Mouse (Mus musculus) spleen, adult 2 months (tissue): ENCODE results near the gene Col1a1.

ENCODE experiments used
- CTCF ChIP-seq: fragments of 200-500 bp; IDR thresholded peaks from 2 replicates; pipeline ENCODE4 v1.5.1; 2011; ENCODE audit warnings: mild to moderate bottlenecking, inconsistent platforms; ENCODE audit not compliant: insufficient read depth, insufficient read length, insufficient replicate concordance; ENCODE audit errors: extremely low read depth
- POLR2A ChIP-seq: fragments of 200-500 bp; IDR thresholded peaks from 2 replicates; pipeline ENCODE4 v1.6.1; 2011; ENCODE audit warnings: low read depth, low read length, inconsistent platforms

DNA sequence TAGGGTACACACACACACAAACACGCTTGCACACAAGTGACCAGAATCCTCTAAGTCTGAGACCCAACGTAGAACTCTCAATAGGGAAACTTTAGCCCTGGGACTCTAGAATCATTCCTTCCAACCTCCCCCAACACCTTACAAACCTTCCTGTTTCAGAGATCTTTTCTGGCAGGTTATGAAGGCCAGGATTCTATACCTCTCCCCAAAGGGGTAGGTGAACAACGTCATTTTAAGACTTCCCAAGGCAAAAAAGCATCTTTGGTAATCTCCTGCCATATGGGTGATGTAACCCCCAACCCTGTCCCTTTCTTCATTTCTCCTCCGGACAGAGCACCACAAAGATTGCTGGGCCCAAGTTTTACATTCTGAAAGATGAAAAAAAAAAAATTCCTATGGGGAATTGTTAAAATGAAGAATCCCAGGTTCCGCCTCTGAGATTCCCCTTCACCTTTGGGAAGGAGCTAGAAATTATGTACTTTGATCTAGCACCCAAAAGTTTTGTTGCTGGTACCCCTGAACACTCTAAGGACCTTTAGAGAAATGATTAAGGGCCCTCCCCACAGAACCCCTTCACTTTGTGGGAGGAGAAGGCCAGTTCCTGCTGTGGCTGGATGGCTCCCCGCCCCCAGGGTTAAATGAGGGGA is 54.2 kb downstream of the Col1a1 start:
- TF ChIP-seq CTCF = no peak
- no peak for TF ChIP-seq POLR2A
